Mouse (Mus musculus) ES-CJ7 (cell line): ENCODE measurements at regions not wholly inside any gene's neighbourhood (a gene's known extent, or its start where the extent isn't known, plus 50 kb on each side); places are given as distances from the start of the nearest gene placed in this dataset.

Experiments
- DNase-seq: peaks from one replicate; pipeline ENCODE4 v3.0.0; 2011; ENCODE audit warnings: low read depth, low spot score

DNA sequence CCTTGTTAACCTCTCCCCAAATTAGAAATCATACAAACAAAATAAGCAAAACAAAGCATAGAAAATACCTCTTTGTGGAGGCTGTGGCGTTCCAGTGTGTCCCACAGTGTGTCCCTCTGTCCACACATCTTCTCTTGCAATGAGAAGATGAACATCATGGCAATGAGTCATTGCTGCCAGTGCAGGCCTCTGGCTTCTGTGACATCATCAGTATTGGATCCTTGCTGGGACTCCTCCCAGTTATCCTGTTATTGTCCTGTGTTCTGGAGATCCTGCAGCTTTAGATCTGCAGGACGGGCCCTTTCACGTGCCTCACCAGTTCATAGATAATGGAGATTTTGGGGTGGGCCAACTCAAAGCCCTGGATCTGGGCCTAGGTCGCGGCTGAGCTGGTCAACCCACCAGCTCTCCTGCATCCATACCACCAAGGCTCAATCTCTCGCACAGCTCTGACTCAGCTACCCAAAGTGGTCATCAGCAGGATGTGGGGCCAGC is 80.9 kb downstream of the Tmem212 start:
- DNase-seq: no peak

DNA sequence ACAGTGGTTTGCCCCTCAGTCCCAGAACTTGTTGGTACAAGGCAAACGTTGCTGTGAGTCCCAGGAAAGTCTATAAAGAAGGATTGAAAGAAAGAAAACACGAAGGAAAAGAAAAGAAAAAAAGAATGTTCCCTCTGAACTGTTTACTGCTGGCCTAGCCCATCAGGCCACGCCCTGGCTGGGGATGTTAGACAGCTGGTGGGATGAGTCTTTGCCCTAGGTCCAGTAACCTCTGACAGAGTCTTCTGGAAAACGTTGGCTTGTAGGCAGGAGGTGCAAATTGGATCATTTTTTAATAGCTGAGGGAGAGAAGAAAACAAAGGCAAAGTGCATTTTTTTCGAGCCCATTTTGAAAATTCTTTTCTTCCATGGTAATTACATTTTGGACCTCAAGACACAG is 91.9 kb downstream of the Tmem212 start:
- DNase-seq: no peak

DNA sequence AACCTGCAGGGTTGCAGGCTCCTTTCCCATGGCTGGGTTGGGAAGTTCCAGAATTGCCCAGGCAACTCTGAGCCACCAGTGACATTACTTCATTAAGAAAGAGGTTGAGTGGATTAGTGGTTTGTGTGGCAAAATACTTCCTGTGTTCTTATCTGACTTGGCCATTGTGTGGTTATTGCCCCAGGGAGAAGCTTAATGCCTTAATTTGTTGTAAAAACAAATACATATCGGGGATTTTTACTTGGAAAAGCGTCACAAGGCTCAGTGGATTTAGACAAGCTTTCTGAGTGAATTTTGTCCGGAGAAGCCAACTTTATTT is 80.5 kb upstream of the Fndc3b start:
- no peak for DNase-seq

DNA sequence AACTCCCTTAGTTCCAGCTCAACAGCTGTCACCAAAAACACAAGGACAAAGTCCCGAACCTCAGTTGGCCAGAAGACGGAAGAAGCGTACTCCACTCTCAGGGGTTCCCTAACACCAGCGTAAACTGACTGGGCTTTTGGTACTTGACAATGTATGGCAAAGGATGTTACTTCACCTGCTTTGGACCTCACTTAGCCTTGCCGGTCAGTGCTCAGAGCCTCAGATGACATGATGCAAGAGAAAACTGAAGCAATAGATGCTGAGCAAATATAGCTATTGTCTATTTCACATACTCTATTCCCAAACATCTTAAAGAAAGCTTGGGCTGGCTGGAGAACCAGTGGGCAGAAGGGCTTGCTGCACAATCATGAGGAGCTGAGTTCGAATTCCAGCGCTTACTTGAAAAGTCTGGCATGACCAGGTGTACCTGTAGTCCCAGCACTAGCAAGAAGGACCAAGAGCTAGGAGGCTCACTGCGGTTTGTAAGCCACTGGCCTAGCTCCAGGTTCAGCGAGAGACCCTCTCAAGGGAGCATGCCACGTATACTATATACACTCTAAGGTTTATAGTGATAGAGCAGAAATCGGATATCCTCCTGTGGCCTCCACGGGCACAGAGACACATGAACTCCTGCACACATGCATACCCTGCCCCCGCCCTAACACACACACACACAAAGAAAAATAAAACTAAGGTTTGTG is 80.0 kb upstream of the Fndc3b start:
- DNase-seq: no peak

DNA sequence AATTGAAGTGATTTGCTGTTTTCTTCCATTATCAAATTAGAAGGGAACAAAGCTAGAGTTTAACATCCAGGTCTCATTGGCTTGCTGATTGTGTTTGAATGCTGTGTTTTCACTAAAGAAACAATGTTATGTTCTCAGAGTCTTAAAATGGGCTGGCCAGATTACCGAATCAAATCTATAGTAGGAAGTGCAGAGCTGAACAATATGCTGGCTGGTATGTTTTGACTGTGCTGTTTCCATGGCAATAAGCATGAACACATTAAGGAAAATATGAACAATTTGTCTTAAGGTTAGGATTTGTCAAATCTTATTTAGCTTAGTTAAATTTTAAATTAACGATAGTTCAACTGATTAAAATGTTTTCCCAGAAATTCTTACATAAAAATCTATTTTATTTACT is 72.8 kb upstream of the Fndc3b start:
- DNase-seq: no peak

DNA sequence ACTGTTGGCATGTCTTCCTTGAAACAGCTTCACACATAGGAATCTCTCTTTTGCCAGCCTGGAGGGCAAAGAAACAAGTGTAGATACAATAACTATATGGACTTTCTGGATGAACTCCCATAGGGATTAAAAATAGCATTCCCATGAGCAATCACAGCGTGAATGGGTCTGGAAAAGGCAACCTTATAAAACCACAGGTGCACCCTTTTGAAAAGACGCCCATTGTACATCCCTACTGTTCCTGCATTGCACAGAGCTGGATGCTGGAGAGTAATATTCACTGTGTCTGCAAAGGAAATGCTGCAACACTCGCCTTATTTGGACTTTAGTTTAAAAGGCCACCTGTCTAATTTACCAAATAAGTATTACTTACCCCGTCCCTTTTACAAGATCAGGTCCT is 72.4 kb upstream of the Fndc3b start:
- no peak for DNase-seq

DNA sequence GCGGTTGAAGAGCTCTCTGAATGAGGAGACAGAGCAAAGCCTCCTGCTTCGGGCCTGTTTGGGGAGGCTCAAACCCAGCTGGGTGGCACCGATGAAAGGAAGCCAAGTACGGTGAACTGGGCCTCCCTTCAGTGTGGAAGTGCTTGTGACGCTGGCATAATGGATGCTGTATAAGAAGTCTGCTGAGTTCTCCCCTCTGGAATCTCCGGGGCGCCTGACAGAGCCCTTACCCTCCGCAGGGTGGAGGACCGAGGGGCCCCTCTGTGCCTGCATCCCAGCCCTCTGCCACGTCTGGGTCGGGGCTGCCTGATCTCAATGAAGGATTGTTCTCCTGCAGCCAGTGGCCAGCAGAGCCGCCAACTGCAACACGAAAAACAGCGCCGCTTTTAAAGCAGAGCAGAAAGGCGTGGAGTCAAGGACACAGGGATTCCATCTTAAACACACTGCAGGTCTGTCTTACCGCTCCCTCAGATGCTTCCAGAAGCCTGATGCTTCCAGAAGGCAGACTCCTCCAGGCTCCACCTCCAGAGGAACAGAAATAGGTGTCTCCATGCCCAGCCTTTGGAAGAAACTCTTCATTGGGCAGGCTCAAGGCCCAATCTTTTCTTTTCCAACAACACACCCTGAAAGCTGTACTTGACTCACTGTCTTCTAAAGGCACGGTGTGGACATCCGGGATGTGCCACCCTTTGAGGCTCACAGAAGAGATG is 71.1 kb upstream of the Fndc3b start:
- DNase-seq: peak; percentile 9

DNA sequence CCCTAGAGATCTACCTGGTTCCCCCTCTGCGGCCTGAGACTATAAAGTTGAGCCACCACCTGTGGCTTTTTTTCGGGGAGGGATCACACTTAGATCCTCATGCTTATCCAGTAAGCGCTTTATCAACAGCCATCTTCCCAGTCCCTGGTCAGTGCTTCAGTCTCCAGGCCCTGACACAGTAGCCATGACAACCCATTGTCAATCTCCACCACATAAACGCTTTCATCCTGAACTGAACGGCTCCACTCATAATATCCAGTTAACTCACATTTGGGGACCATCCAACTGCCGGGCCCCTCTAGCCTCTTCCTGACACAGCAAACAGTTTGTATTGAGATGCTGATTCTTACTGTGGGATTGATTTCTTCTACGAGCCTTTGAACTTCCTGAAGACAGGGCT is 68.8 kb upstream of the Fndc3b start:
- DNase-seq: no peak

DNA sequence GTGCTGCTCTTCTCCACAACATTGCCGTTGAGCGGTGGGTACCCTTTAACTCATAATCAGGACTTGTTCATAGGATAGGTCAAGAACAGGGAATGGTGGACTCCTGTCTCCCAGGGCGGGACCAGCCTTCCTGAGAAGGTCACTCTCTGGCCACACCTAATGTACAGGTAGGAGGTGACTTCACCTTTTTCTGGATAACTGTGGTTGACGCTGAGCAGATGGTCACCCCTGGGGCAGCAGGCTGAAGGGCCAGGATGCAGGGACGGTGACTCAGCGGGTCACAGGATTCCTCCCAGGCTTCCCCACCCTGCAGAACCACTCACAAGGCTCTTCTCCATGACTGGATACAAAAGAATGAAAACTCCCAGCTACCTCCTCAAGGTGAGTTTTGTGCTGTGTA is 66.6 kb upstream of the Fndc3b start:
- DNase-seq: no peak

DNA sequence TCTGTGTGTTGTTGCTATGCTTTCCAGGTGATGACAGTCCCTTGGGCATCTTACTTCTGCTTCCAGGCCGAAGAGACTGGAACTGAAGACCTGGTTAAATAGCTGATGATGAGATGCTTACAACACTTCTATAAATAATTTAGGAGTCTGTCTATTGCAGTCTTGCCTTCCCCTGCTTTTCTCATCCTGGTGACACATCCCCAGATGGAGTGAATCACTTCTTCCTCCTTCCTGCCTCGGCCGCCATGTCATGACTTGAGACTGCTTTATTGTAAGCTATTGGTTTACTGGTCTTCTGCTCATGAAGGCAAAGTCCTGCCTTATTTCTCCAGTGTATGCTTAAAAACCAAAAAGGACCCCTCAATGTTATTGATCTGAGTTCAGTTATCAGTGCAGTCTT is 62.1 kb upstream of the Fndc3b start:
- DNase-seq: no peak

DNA sequence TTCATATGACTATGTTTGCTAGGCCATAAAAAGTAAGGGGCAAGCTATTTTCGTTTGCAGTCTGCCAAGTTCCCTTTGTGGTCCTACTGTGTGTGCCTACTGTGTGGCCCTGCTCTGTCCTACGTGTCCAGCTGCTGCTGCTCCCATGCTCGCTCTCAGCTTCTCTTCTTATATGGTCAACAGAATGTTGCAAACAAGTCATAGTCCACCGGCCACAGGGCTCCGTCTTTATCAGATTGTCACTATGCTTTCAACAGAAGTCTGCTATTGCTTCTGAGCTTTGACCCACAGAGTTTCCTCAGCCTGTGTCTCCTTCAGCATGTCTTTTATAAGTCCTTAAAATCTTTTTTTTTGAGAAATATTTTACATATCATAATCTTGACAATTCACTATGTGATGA is 58.3 kb upstream of the Fndc3b start:
- no peak for DNase-seq

DNA sequence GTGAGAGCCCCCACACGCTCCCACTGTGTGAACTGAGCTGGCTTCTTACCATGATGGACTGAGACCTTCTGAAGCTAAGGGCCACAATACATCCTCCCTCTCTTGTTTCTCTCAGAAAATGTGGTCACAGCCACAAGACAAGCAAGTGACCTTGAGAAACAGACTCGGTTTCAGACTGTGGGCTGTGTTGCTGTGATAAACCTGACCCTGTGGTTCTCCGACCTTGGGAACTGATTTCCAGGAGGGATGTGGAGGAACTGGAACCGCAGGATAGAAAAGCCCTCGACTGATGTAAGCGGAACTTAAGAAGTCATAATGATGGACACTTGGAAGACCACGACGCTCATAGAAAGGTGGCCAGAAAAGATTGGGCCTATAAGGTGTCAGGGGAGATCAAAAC is 56.1 kb upstream of the Fndc3b start:
- DNase-seq: no peak

DNA sequence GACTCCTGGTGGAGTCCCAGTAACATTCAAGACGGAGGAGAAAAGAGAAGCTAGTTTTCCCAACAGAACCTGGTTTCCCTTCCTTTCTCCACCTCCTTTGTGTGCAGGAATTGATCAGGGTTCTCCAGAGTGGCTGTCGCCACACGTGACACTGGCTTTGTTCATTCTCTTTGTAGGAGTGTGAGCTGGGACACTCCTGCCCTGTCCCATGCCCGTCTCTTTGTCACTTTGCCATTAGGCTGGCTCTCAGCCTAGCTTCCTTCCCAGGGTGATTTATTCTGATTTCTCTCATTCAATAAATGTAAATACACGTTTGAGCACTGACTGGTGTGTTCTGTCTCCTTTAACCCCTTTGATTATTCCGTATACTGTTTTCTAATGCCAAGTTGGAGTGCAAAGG is 55.3 kb upstream of the Fndc3b start:
- no peak for DNase-seq

DNA sequence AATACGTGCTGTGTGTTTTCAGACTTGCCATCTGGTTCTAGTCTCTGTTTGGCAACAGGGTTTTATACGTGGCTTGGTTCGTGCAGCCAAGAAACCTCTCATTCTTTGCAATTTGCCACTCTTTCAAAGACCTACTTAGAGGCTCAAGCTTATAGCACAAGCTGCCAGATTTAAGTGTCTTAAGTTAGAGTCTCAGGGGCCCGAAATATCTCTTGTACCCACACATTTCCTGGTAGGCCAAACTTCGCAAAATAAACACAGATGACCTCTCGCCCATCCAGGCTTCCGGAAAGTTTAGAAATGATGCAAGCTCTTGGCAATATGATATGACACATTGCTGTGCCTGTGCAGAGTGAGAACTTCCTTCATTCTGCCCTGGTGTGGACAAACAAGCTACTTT is 54.8 kb upstream of the Fndc3b start:
- no peak for DNase-seq

DNA sequence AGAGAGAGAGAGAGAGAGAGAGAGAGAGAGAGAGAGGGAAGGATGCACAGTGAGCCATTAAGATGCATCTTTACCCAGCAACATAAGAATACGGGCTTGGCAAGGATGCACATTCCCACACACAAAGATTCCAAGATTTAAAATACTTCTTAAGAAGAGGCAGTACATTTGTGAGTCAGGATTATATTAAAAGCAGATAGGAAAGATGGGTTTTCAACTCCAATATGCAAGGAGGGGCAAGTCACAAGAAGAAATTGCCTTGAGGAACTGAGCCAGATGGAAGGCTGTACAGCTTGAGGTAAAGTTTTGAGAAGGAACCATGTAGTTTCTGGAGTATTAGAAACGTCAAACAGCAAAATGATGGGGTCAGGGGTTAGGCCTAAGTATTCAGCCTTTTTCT is 53.4 kb upstream of the Fndc3b start:
- DNase-seq: no peak

DNA sequence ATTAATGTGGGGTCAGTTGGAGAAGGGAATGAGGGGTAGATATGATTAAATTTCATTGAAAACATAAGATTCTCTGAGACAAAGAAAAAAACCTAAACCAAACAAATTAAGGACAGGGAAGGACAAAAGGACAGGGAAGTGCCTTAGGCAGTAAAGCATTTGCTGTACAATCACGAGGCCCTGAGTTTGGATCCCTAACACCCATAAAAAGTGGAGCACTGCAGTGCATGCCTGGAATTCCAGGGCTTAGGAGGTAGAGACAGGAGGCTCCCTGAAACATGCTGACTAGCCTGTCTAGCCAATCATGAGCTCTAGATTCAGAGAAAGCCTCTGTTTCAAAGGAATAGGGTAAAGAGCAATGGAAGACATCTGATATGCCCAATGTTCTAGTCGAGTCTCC is 49.9 kb upstream of the Fndc3b start:
- DNase-seq: no peak
